Mouse (Mus musculus): ENCODE data around the gene Syt2.

Gene Syt2

GRCm38 (mm10) chr1:134651268-134651850, 4.9 kb downstream of the Syt2 start:
- DNase-seq = no peak

DNA sequence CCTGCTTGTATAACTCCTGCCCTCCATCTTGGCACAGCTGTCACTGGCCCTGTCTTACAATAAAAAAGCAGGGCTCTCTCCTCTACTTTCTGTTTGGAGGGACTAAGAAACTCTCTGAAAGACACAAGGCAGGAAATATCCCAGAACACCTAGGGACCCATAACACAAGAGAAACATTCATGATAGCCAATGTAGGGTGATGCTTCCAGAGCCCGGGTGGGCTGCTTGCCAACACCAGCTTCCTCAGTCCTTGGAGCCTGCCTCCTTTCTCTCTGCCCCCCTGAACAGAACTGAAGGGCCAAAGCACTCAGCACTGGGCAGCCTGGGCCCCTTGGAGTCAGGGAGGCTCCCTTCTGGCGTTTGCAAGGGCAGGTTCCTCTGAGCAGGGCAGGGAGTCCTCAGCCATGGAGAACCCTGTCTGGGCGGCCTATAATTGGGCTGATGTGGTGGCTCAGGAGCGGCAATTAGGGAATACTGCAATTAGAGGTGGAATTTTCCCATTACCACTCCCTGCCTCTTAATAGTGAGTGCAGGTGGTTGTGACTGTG, 5.4 kb downstream of the Syt2 start:
- DNase-seq = no peak

DNA sequence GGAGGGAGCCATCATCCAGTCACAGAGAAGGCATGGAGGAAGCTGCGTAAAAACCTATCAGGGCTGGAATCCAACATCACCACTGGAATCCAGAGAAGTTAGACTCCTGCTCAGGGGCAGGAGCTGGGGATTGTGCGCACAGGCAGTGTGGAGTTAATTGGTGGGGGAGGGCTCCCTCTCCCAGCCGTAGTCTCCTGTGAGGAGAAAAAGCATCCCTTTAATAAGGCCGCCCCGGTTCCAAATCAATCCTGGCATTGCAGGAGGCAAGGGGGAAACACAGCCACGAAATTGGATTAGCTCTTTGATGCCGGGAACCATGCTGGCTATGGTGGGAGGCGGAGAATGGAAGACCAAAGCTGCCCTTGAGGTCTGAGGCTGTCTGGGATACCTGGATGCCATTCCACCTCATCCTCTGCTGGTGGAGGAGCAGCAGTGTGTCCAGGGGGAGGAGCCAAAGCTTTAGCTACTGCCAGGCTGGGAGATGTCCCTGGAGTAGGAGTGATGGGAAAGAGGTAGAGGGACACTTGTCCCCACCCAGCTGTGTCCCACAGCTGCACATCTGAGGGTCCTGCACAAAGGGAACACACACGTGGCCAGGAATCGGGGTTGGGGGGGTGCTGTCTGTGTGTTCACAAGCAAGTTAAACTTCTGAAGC, 7.3 kb downstream of the Syt2 start:
- DNase-seq = no peak

DNA sequence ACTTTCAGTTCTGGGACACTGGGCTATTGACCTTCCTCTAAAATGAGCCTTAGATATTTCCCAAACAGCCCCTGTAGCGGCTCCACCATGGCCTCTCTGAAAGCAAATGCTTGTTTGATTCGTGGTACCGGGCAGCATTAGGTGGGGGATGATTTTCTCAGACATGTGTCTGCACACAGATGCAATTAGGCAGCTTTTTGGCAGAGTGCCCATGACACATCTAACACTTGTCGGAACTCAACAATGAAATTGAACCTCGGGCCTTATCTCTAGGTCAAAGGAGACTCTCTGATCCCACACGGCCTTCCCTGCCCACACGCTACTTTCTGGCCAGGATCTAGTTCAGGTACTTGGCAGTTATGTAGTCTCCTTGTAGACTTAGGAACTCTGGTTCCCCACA, 12.4 kb downstream of the Syt2 start:
- DNase-seq = no peak

- DNase-seq = no peak
Measured at GRCm38 (mm10) chr1:134660163-134660562, 13.7 kb downstream of the Syt2 start.

DNA sequence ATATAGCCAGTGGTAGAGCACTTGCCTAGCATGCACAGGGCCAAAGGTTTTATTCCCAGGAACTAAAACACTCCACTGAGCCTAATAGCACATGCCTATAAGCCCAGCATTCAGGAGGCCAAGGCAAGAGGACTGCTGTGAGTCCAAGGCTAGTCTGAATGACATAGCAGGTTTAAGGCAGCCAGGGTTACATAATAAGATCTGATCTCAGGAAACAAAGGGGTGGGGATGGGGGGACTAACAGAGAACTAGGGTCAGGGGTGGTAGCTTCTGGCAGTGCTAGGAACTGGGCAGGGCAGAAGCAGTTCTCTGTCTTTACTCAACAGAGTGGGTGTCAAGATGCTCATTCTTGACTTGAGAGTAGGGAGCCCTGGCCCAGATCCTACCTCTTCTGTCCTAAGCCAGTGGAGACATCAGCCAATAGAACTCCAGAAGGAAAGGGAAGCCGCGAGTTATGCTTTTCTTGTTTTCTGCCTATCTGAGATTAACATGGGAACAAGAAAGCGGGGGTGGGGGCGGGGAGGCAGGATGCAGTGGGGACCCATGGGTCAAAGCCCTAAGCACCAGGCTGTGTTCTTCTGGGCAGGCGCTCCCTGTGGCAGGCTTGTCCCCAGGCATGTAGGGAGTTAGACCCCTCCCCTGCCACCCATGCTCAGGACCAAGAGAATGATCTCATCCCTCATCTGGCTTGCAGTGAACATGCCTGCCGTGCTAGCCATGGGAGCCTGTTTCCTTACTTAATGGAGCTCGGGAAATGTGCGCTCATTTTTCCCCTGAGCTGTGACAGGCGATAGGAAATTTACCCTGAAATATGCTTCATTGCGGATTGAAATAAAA, 25.0 kb downstream of the Syt2 start:
- no peak for DNase-seq

GRCm38 (mm10) chr1:134674312-134674711, 27.8 kb downstream of the Syt2 start:
- peak; percentile 28 for DNase-seq

- DNase-seq = no peak
Measured at GRCm38 (mm10) chr1:134679445-134679844, 33.0 kb downstream of the Syt2 start.

GRCm38 (mm10) chr1:134680617-134681016, 34.1 kb downstream of the Syt2 start:
- peak; percentile 10 for DNase-seq

DNA sequence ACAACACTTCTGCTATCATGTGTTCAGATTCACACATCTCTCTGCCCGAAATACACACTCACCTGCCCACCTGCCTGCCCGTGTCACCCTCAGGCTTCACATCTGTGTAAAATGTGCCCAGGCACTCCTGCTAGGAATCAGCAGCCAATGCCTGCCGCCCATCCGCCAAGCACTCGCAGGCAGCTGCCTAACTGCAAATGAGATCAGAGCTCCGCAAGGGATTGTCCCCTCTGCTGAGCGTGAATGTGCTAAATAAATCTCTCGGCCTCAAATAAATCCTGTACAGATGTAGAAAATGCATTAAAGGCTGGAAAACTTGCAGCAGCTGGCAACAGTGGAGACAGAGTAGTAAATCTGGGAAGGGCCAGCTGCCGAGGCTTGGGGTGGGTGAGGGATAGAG, 36.0 kb downstream of the Syt2 start:
- no peak for DNase-seq

DNA sequence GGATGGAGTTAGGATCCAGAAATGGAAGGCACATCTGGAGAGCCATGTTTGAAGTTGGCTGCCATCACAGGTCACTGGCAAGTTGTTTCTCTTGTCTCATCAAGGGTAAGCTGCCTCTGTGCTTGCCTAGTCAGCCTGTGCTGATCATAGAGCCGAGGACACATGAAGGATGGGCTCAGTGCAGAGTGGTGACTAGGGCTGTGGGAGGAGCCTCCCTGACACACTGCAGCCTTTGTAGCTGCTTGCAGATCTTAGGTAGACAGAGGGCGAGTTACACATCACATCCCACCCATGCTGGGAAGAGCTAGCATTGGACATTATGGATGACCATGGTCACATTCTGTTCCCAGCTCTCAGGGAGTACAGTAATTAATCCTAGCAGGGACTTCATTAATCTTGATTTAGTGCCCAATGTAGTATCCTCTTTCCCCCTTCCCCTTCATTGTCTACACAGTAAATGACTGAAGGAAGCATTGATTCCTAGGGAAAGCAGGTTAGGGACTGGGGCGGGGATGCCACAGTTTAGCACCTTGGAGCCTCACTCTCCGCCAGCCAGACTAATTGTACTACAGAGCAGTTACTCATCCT, 40.5 kb downstream of the Syt2 start:
- DNase-seq = no peak

GRCm38 (mm10) chr1:134696302-134696701, 49.8 kb downstream of the Syt2 start:
- DNase-seq = no peak

DNA sequence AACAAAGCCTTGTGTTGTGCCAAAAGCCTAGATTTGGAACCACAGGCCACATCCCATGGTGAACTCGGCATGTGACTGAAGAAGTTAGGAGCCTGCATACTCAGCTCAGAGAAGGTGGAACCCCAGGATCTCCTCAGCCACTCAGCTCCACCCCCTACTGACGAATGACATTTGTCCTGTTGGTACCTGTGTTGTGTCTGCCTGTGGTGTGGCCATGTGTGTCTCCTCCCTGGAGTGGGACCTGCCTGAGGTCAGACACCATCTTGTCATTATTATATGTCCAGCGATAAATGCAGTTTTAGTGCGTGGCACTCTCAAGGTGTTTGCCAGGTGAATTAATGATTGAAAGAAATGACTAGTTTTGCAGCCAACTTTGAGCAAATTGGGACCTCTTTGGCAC, 50.6 kb downstream of the Syt2 start:
- no peak for DNase-seq

DNA sequence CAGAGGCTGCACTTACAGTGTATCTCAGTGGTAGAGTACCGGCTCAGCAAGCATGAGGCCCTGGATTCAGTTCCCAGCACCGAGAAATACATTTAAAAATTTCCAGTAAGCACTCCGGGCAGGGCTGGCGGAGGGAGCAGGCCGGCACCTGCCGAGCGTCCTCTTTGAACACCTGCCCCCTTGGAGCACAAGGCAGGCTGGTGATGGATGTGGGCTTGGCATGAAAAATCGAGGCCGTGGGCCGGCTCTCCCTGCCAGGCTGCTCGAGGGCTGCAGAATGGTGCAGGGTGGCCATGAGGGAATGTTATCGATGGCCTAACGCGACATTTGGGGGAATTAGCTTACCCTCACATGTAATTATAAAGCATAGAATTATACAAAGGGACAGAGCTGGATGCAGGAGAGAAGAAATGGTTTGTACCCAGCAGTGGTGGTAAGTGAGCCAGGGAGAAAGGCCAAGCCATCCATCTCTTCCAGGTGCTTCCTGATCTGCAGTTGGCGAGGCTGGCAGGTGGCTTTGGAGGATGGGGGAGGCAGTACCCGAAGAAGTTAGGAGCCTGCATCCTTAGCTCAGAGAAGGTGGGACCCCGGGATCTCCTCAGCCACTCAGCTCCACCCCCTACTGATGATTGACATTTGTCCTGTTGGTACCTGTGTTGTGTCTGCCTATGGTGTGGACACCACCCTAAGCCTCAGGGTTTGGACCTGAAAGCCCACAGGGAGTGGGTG, 51.2 kb downstream of the Syt2 start:
- DNase-seq = no peak

GRCm38 (mm10) chr1:134698486-134698885, 52.0 kb downstream of the Syt2 start:
- DNase-seq = no peak

DNA sequence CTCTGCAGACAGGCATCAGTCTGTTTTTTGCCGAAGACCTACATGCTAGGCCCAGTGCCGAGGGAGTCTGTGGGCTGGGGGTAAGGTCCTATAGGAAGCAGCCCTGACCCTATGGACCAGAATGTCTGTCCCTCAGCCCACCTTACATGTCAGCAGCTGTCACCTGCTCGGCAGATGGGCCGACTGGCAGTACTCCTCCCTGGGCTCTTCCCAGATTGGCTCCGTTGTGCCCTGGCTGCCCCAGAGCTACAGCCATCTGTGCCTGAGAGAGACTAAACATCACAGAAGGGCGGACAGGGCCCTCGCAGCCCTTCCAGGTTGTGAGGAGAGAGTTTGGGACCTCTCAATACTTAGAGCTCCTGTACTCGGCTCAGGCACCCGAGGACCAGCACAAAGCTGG, 52.9 kb downstream of the Syt2 start:
- no peak for DNase-seq

DNA sequence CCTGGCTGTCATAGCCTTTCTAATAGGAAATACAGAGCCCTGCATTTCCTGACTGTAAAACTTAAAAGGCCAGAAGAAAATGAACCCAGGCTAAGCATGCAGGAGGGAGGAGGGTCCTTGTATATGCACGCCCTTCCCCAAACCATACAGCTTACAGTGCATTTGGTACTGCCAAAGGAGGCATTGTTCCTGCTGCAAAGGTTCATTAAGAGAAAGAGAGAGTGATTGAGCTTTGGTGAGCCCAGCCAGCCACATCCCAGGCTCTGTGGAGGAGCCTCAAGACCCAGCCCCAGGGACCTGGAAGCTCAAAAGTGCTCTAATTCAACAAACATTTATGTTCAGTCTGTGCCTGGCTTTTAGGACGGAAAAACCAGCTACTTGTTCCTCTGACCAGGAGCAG, 53.7 kb downstream of the Syt2 start:
- no peak for DNase-seq

DNA sequence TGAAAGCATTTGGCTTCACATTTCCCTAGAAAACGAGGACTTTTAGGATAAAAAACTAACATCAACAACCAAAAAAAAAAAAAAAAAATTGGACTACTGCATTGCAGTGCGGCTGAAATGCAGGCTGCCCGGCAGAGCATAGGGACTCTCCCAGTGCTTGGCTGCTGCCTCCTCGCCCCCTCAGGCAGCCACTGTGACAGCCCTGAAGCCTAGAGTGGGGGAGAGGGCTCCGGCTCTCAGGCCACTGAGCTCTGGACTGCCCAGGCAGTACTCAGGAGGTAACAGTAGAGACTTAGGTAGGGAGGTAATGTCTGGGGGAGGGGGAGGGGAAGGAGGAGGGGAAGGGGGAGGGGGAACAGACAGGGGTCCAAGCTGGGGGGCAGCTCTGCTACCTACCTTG, 54.2 kb downstream of the Syt2 start:
- DNase-seq = no peak

GRCm38 (mm10) chr1:134701191-134701590, 54.7 kb downstream of the Syt2 start:
- no peak for DNase-seq

- no peak for DNase-seq
Measured at GRCm38 (mm10) chr1:134703232-134703631, 56.8 kb downstream of the Syt2 start.

DNA sequence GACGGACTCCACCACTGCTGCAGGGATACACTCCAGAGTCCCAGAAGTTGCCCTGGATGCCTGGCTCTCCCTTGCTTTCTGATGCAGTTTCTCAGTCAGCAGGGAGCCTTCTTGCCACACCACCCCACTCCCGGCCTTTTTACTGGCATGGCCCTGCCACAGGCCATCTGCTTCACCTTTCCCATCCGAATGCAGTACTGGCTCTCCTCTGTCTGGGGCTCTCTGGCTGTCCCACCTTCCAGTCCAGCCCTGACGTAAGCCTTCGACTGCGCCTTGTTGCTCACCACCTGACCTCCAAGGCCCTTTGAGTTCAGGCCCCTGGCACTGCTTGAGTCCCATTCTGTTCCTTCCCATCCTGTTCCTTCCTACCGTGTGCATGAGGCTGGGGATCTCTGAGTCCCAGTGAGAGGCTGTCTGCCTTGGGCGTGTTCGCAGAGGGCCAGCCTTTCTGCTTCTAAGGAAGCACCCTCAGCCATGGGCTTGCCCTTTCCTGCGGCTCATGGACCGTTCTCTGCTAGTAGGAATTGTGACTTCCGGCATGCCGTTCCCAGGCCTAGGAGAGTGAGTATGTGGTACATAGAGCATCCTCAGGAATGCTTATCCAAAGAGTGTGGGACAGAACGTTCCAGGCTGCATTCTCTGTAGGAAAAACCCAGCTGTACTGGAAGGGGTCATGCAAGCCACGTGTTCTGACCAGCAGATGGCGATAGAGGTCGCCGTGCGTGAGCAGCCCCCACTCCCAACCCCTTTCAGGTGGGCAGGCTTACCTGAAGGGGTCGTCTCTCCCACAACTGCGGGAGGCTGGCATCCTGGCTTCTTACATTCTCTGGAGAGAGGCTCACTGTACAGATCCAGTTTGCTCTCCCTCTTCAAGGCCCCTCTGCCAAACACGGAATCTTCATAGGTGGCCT, 58.2 kb downstream of the Syt2 start:
- peak; percentile 61 for DNase-seq

GRCm38 (mm10) chr1:134706549-134706948, 60.1 kb downstream of the Syt2 start:
- no peak for DNase-seq
